Mouse (Mus musculus) liver, adult 10 weeks (tissue): ENCODE data around the gene Usb1. TPM values are rescaled to one million over a fixed set of nuclear protein-coding genes. Genes with fewer than 3 reads are reported as not detected.

Experiments used
- polyA plus RNA-seq: library from polyadenylated mRNA; stranded (reverse); fragments of 350-450 nt; fragmentation: Illumina TruSeq; extraction: RNeasy Lipid Tissue Mini Kit (QIAGEN cat#74804); gene quantifications from one replicate; pipeline ENCODE4 v1.2.3, GENCODE M21; 2014; ENCODE audit warnings: low read depth, low replicate concordance

Gene Usb1
- polyA plus RNA-seq, result 2.1 TPM

DNA sequence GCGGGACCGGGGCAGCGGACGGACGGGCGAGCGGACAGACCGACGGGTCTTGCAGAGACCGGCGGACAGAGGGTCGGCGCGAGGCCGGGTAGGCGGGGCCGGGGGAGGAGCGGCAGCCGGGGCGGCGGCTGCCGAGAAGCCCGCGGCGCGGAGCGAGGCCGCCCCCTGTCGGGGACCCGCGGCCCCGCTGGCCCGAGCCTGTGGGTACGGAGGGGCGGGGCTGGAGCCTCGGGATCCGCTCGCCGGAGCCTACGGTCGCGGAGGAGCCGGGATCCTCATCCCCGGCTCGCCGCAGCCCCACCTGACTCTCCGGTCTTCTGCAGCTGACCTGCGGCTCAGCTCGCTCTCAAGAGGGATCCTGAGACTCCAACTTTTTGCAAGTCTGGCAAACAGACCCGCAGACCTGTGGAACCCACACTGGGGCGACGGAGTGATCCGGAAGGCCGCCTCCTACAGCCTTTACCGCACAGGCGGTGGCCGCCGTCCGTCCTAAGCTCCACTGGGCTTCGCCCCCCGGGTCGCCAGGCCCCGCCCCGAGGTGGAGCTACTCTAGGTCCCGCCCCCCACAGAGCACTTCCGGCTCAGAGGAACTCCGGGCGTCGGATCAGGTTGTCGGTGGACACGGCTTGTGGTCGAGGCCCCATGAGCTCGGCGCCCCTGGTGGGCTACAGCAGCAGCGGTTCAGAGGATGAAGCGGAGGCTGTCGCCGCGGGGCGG lies at the start of gene Usb1, which contains the start of gene Zfp319:
Usb1 (plus strand) TSS at position 565 of the 717 bp plus-strand sequence.
Zfp319 (minus strand) TSS at position 231 of the 717 bp plus-strand sequence.

DNA sequence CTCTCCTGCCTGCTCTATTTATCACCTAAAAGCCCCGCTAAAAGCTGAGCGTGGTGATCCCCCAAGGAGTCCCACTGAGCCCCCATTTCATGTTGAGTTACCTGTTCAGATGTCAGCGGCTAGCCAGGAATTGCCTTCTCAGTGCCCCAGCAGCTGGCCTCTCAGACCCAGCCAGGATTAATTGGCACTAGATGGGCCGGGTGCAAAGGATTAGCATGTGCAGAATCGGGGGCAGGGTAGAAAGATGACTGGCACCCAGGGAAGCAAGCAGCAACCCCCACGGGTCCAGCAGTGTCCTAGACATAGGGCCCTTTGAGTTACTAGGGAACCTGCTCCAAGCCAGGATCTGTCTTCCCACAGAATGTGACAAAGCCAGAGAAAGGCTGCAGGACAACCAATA lies 25.7 kb upstream of the Usb1 start, which contains the start of gene Cngb1:
Cngb1 (minus strand) TSS at position 155 of the 400 bp plus-strand sequence.

DNA sequence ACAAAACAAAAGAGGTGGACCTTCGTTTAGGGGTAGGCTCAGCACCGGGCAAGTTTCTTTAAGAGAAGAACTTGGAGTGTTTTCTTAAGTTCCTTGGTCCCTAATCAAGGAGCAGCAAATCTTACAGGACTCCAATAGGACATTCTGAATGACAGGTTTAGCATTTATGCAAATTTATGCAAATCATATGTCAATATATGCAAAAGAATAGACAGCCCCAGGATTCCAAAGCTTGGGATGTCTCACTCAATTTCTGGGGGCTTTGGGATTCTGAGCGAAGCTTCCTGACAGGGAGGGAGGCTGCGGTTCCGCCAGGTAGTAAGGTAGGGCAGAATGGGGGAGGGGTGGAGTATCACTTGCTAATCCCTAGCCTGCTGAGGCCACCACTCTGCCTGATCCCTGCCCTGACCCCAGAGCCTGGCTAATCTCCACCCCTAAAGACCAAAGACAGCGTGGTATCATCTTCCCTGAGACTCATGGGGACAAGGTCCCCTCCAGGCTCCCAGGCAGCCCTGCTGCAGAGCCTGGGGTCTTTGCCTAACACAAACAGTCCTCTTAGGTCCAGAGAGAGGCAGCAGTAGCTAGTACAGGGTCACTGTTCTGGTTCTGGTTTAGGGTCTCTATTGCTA lies 21.6 kb upstream of the Usb1 start, which contains the start of gene Tepp:
Tepp (plus strand) TSS at position 225 of the 629 bp plus-strand sequence.

DNA sequence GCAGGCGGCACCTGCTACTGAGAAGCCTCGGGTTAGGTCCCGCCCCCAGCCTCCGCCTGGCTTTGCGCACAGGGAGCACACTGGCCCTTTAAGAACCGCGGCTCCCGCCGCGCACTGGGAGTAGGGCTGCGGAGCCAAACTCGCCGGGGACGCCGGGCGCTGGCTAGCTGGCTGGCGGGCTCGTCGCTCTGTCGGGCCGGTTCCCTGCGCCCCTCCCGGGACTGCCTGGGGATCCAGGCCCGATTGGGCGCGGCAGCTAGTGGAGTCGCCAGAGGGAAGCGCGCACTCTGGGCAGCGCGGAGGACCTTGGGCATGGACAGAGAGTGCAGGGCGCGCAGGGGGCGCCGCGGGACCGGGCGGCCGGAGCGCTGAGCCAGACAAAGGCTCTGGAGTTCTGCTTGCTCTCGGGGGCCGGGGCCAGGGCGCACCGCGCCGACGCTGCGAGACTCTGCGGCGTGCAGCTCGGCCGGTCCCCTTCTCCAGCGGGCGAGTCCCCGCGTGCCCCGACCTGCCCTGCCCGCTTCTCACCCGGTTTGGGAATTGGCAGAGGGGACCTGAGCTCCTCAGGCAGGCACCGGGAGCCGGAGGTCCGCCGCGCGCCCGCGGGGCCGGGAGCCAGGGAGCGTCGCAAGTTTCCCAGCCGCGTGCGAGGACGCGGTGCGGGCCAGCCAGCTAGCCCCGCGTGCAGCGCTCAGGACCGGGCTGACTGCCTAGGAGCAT lies 20.2 kb downstream of the Usb1 start, which contains the start of gene Mmp15:
Mmp15 (plus strand) TSS at position 118 of the 720 bp plus-strand sequence.

Other genes with a start within 250 kb of the Usb1 start
- gene Kifc3, start 129.5 kb upstream of the Usb1 start, polyA plus RNA-seq, result 0.90 TPM
- gene Cngb1, start 25.7 kb upstream of the Usb1 start, polyA plus RNA-seq, result not detected
- not detected for gene Tepp, start 21.7 kb upstream of the Usb1 start, polyA plus RNA-seq
- gene Zfp319, start 334 bp upstream of the Usb1 start, polyA plus RNA-seq, result 0.69 TPM
- gene Mmp15, start 20.0 kb downstream of the Usb1 start, polyA plus RNA-seq, result 0.79 TPM
- 31.0 TPM for gene Cfap20, start 102.6 kb downstream of the Usb1 start, polyA plus RNA-seq
- 70.5 TPM for gene Csnk2a2, start 157.8 kb downstream of the Usb1 start, polyA plus RNA-seq
- not detected for gene Ccdc113, start 201.8 kb downstream of the Usb1 start, polyA plus RNA-seq
- gene Prss54, start 244.1 kb downstream of the Usb1 start, polyA plus RNA-seq, result not detected